Mouse (Mus musculus) embryonic facial prominence, embryonic 13.5 days (tissue): ENCODE results near the gene Mrps35. TPM values are rescaled to one million over a fixed set of nuclear protein-coding genes. Genes with fewer than 3 reads are reported as not detected.
A peak's percentile ranks its signal among the peaks of the same experiment; 100 is the strongest.

Experiments
- ATAC-seq: fragments of 200-750 bp; cut with Nextera tagmentation; 2 replicates; pipeline ENCODE4 v1.8.0; 2017; ENCODE audit warnings: low read depth; ENCODE audit not compliant: insufficient number of reproducible peaks, insufficient read depth, low FRiP score, low TSS enrichment
- H3K27ac ChIP-seq: fragments of 300-500 bp; sonication (generic); 2 replicates; pipeline ENCODE4 v1.5.1; 2015; ENCODE audit warnings: moderate library complexity, mild to moderate bottlenecking, inconsistent platforms
- H3K27me3 ChIP-seq: fragments of 300-500 bp; sonication (generic); 2 replicates; pipeline ENCODE4 v1.6.1; 2015; ENCODE audit warnings: mild to moderate bottlenecking, inconsistent platforms
- H3K36me3 ChIP-seq: fragments of 300-500 bp; sonication (generic); 2 replicates; pipeline ENCODE4 v1.6.1; 2015; ENCODE audit warnings: mild to moderate bottlenecking, inconsistent platforms
- H3K4me1 ChIP-seq: fragments of 300-500 bp; sonication (generic); 2 replicates; pipeline ENCODE4 v1.6.1; 2015; ENCODE audit warnings: inconsistent platforms
- H3K4me2 ChIP-seq: fragments of 300-500 bp; sonication (generic); 2 replicates; pipeline ENCODE4 v1.6.1; 2015; ENCODE audit warnings: moderate library complexity, mild to moderate bottlenecking, inconsistent platforms
- H3K4me3 ChIP-seq: fragments of 300-500 bp; sonication (generic); 2 replicates; pipeline ENCODE4 v1.5.1; 2015; ENCODE audit warnings: mild to moderate bottlenecking, inconsistent platforms
- H3K9ac ChIP-seq: fragments of 300-500 bp; sonication (generic); 2 replicates; pipeline ENCODE4 v1.6.1; 2015; ENCODE audit warnings: mild to moderate bottlenecking, inconsistent platforms
- H3K9me3 ChIP-seq: fragments of 300-500 bp; sonication (generic); 2 replicates; pipeline ENCODE4 v1.6.1; 2016; ENCODE audit warnings: inconsistent platforms
- WGBS: fragments of 180-500 bp; shearing (Covaris S2); methylation state at CpG from one replicate; pipeline ENCODE4 v1.1.7; 2015; ENCODE audit warnings: mixed read lengths; 5-methylcytosine and 5-hydroxymethylcytosine counted together
- polyA plus RNA-seq: library from polyadenylated mRNA; unstranded; fragments of >200 nt; fragmentation: Nextera tagmentation; extraction: Ambion mirVana; gene quantifications from 2 replicates; pipeline ENCODE4 v1.2.1, GENCODE M21; 2015

Gene Mrps35
- polyA plus RNA-seq, 1 experiment from 2014 or later: 106 TPM

- Histone ChIP-seq H3K4me1 (peaks cover 24% of the 10 kb centered on the region), H3K4me2 (peak overlapping the region; percentile 9; the same call in 1 of the 2 replicates), H3K4me3 (no peak overlapping the region), H3K27ac (peak overlapping the region; percentile 64), H3K36me3 (peaks cover 60% of the 10 kb centered on the region), H3K27me3 (no peaks in the 10 kb centered on the region), H3K9ac (0 out of 2 replicates have a peak overlapping the region, but pooled peaks have one; percentile 16), H3K9me3 (no peaks in the 10 kb centered on the region)
- no peak for ATAC-seq
- 62% methylated on average over 6 of the region's 6 CpGs for WGBS
Measured at GRCm38 (mm10) chr6:147011555-147011954, 31.0 kb upstream of the Mrps35 start.

- Histone ChIP-seq H3K9me3 (no peaks in the 10 kb centered on the region), H3K36me3 (peaks cover 60% of the 10 kb centered on the region), H3K4me1 (peaks cover 24% of the 10 kb centered on the region), H3K27ac (peak overlapping the region; percentile 64; the same call in 1 of the 2 replicates), H3K4me2 (0 out of 2 replicates have a peak overlapping the region, but pooled peaks have one; percentile 9), H3K4me3 (no peak overlapping the region), H3K27me3 (no peaks in the 10 kb centered on the region), H3K9ac (no peak overlapping the region)
- 59% methylated on average over 6 of the region's 6 CpGs for WGBS
- ATAC-seq: no peak
Measured at GRCm38 (mm10) chr6:147011977-147012376, 30.6 kb upstream of the Mrps35 start.

- Histone ChIP-seq H3K9ac (no peak overlapping the region), H3K9me3 (no peaks in the 10 kb centered on the region), H3K27ac (no peak overlapping the region), H3K36me3 (peaks cover 62% of the 10 kb centered on the region), H3K4me2 (no peak overlapping the region), H3K4me1 (peaks cover 24% of the 10 kb centered on the region), H3K27me3 (no peaks in the 10 kb centered on the region), H3K4me3 (no peak overlapping the region)
- ATAC-seq: no peak
- WGBS: 87% methylated on average over 1 of the region's 1 CpGs
Measured at GRCm38 (mm10) chr6:147013546-147013945, 29.0 kb upstream of the Mrps35 start.

GRCm38 (mm10) chr6:147017906-147018305, 24.7 kb upstream of the Mrps35 start:
- Histone ChIP-seq H3K36me3 (peaks cover 79% of the 10 kb centered on the region), H3K4me1 (no peaks in the 10 kb centered on the region), H3K9me3 (no peaks in the 10 kb centered on the region), H3K27me3 (no peaks in the 10 kb centered on the region), H3K9ac (no peak overlapping the region), H3K27ac (no peak overlapping the region), H3K4me2 (no peak overlapping the region), H3K4me3 (no peak overlapping the region)
- 88% methylated on average over 4 of the region's 4 CpGs for WGBS
- ATAC-seq: no peak

- H3K36me3 ChIP-seq: peaks cover 83% of the 10 kb centered on the region
Measured at GRCm38 (mm10) chr6:147018364-147018763, 24.2 kb upstream of the Mrps35 start.

GRCm38 (mm10) chr6:147021181-147021580, 21.4 kb upstream of the Mrps35 start:
- Histone ChIP-seq H3K36me3 (peaks cover 76% of the 10 kb centered on the region), H3K27ac (no peak overlapping the region), H3K27me3 (no peaks in the 10 kb centered on the region), H3K9ac (no peak overlapping the region), H3K4me1 (no peaks in the 10 kb centered on the region), H3K4me3 (no peak overlapping the region), H3K4me2 (no peak overlapping the region), H3K9me3 (no peaks in the 10 kb centered on the region)
- 91% methylated on average over 5 of the region's 5 CpGs for WGBS
- ATAC-seq: no peak

More at GRCm38 (mm10) chr6:147018364-147018763, 24.2 kb upstream of the Mrps35 start:
- no peaks in the 10 kb centered on the region for H3K4me1 ChIP-seq
- ATAC-seq: no peak
- WGBS: 94% methylated on average over 5 of the region's 5 CpGs
- H3K27me3 ChIP-seq: no peaks in the 10 kb centered on the region
- H3K27ac ChIP-seq: no peak overlapping the region
- H3K4me2 ChIP-seq: no peak overlapping the region
- no peak overlapping the region for H3K9ac ChIP-seq
- no peak overlapping the region for H3K4me3 ChIP-seq
- no peaks in the 10 kb centered on the region for H3K9me3 ChIP-seq

- H3K27ac ChIP-seq: no peak overlapping the region
- no peaks in the 10 kb centered on the region for H3K9me3 ChIP-seq
- ATAC-seq: no peak
- H3K36me3 ChIP-seq: peaks cover 75% of the 10 kb centered on the region
- no peak overlapping the region for H3K4me3 ChIP-seq
- no peak overlapping the region for H3K9ac ChIP-seq
- H3K4me1 ChIP-seq: no peaks in the 10 kb centered on the region
- H3K27me3 ChIP-seq: no peaks in the 10 kb centered on the region
- no peak overlapping the region for H3K4me2 ChIP-seq
- whole genome bisulfite sequencing: 90% methylated on average over 16 of the region's 16 CpGs
Measured at GRCm38 (mm10) chr6:147022375-147023132, 20.0 kb upstream of the Mrps35 start.

- Histone ChIP-seq H3K4me3 (no peak overlapping the region), H3K4me1 (no peaks in the 10 kb centered on the region), H3K27me3 (no peaks in the 10 kb centered on the region), H3K36me3 (peaks cover 75% of the 10 kb centered on the region), H3K27ac (no peak overlapping the region), H3K9ac (no peak overlapping the region), H3K4me2 (no peak overlapping the region), H3K9me3 (no peaks in the 10 kb centered on the region)
- ATAC-seq: no peak
- 93% methylated on average over 2 of the region's 2 CpGs for WGBS
Measured at GRCm38 (mm10) chr6:147023133-147023395, 19.5 kb upstream of the Mrps35 start.

GRCm38 (mm10) chr6:147023568-147023967, 19.0 kb upstream of the Mrps35 start:
- peaks cover 75% of the 10 kb centered on the region for H3K36me3 ChIP-seq

GRCm38 (mm10) chr6:147024761-147025160, 17.8 kb upstream of the Mrps35 start:
- H3K27ac ChIP-seq: no peak overlapping the region
- no peaks in the 10 kb centered on the region for H3K9me3 ChIP-seq
- no peak overlapping the region for H3K4me3 ChIP-seq
- H3K4me2 ChIP-seq: no peak overlapping the region
- no peaks in the 10 kb centered on the region for H3K4me1 ChIP-seq
- ATAC-seq: no peak
- peaks cover 76% of the 10 kb centered on the region for H3K36me3 ChIP-seq
- H3K9ac ChIP-seq: no peak overlapping the region
- H3K27me3 ChIP-seq: no peaks in the 10 kb centered on the region
- 90% methylated on average over 3 of the region's 3 CpGs for WGBS

More at GRCm38 (mm10) chr6:147023568-147023967, 19.0 kb upstream of the Mrps35 start:
- Histone ChIP-seq H3K27me3 (no peaks in the 10 kb centered on the region), H3K4me3 (no peak overlapping the region), H3K9ac (no peak overlapping the region), H3K27ac (no peak overlapping the region), H3K9me3 (no peaks in the 10 kb centered on the region), H3K4me2 (no peak overlapping the region), H3K4me1 (no peaks in the 10 kb centered on the region)
- no peak for ATAC-seq

- no peak overlapping the region for H3K4me3 ChIP-seq
- peaks cover 76% of the 10 kb centered on the region for H3K36me3 ChIP-seq
- no peak for ATAC-seq
- 88% methylated on average over 2 of the region's 2 CpGs for WGBS
- H3K4me1 ChIP-seq: no peaks in the 10 kb centered on the region
- H3K27me3 ChIP-seq: no peaks in the 10 kb centered on the region
- no peak overlapping the region for H3K9ac ChIP-seq
- no peak overlapping the region for H3K4me2 ChIP-seq
- no peaks in the 10 kb centered on the region for H3K9me3 ChIP-seq
- H3K27ac ChIP-seq: no peak overlapping the region
Measured at GRCm38 (mm10) chr6:147028396-147028795, 14.2 kb upstream of the Mrps35 start.

- 93% methylated on average over 9 of the region's 9 CpGs for WGBS
Measured at GRCm38 (mm10) chr6:147029591-147029990, 13.0 kb upstream of the Mrps35 start.

More at GRCm38 (mm10) chr6:147029591-147029990, 13.0 kb upstream of the Mrps35 start:
- H3K4me1 ChIP-seq: no peaks in the 10 kb centered on the region
- no peak overlapping the region for H3K27ac ChIP-seq
- H3K36me3 ChIP-seq: peaks cover 72% of the 10 kb centered on the region
- H3K4me3 ChIP-seq: no peak overlapping the region
- H3K9me3 ChIP-seq: no peaks in the 10 kb centered on the region
- no peaks in the 10 kb centered on the region for H3K27me3 ChIP-seq
- H3K9ac ChIP-seq: no peak overlapping the region
- H3K4me2 ChIP-seq: no peak overlapping the region
- ATAC-seq: no peak
